Mouse (Mus musculus) 416B (cell line): ENCODE measurements around the gene 2210408I21Rik.

ENCODE experiments used
- DNase-seq: peaks from one replicate; pipeline ENCODE4 v3.0.0; 2011; ENCODE audit warnings: low read depth

The 2210408I21Rik gene

DNA sequence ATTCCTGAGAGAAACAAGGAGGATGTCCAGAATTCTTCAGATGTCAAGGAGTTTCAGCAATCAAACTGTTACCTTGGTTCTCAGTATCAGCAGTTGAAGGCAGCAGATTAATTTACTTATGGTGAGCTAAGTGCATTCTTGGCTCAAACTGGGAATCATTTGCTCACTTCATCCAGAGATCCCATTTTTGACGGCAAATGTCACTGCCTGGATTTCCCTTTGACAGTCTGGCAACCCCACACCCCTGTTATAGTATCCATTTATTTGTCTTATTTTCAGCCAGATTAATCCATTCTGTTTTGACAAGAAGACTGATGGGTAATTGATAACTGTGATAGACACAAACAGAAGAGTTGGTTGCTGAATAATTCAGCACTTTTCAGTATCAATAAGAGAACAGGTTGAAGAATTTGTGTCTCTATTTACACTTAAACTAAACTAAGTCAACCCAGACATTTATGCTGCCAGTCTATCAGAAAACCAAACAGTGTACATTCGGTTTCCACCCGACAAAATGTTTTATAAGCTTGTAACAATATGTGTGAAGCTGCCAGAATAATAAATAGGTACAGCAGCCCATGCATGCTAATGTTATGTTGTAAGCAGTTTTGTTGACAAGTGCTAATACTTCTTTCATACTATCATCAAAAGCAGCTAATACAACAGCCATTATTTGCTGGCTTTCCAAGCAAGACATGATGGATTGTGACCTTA, 354.8 kb downstream of the 2210408I21Rik start:
- DNase-seq: no peak

- DNase-seq: no peak
Observed at GRCm38 (mm10) chr13:77514046-77514445, 378.7 kb downstream of the 2210408I21Rik start.

- DNase-seq: no peak
Observed at GRCm38 (mm10) chr13:77528960-77529699, 393.8 kb downstream of the 2210408I21Rik start.

- DNase-seq: no peak
Observed at GRCm38 (mm10) chr13:77529760-77530159, 394.4 kb downstream of the 2210408I21Rik start.

DNA sequence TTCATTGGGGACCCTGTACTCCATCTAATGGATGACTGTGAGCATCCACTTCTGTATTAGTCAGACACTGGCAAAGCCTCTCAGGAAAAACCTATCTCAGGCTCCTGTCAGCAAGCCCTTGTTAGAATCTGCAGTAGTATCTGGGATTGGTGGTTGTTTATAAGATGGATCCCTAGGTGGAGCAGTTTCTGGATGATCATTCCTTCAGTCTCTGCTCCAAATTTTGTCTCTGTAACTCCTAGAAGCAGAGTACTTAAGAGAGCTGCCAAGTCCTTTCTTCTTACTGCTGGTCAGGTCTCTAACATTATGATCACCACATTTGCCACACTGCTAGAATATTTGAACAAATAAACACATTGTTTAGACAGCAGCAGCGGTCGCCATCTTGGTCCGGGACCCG, 402.1 kb downstream of the 2210408I21Rik start:
- DNase-seq: no peak

- DNase-seq: no peak
Observed at GRCm38 (mm10) chr13:77547486-77548385, 412.4 kb downstream of the 2210408I21Rik start.

GRCm38 (mm10) chr13:77548386-77548695, 413.0 kb downstream of the 2210408I21Rik start:
- no peak for DNase-seq

DNA sequence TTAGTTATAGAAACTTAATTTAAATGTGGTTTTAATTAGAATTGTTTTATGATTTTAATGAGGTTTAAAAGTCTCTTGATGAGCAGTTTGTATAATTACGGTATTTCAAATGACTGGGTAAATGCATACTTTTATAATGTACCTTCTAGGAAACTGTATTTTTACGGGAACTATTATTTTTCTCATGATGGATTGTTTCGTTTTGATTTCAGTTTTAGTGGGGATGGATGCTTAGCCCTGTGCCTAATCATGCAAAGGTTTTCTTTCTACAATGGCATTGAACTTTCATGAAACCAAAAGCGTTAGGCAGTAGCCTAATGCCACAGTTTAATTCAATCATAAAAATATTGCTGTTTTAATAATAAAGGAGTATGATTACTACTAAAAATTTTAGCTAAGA, 413.4 kb downstream of the 2210408I21Rik start:
- DNase-seq: no peak

- DNase-seq: no peak
Observed at GRCm38 (mm10) chr13:77594011-77594410, 458.7 kb downstream of the 2210408I21Rik start.

GRCm38 (mm10) chr13:77615346-77615745, 480.0 kb downstream of the 2210408I21Rik start:
- no peak for DNase-seq
